8 mouse cellular contexts compared by ENCODE assay signal in genomic region chr3:104962141-104962611, GRCm38 (mm10). TPM values are rescaled to one million over a fixed set of nuclear protein-coding genes. Genes with fewer than 3 reads are reported as not detected.
DNase-seq lines count a peak whose midpoint lies in the region; ATAC-seq and TF ChIP-seq lines count a peak whose summit lies in the region.

No protein-coding gene starts in this region.

- H3K4me2 ChIP-seq in forebrain, postnatal 0 days (ENCODE audit: low read depth): peak overlapping the region; percentile 60
- peak overlapping the region; percentile 57 for H3K4me2 ChIP-seq in midbrain, postnatal 0 days (ENCODE audit: low read depth, low read length, poor library complexity, severe bottlenecking)

- peak overlapping the region; percentile 37; the same call in 1 of the 2 replicates for H3K9ac ChIP-seq in forebrain, postnatal 0 days
- H3K9ac ChIP-seq in midbrain, postnatal 0 days (replicated peaks; ENCODE audit: low read length, poor library complexity, severe bottlenecking): 0 out of 2 replicates have a peak overlapping the region, but pooled peaks have one; percentile 44

- peaks cover 15% of the 10 kb centered on the region for H3K27me3 ChIP-seq in thymus, adult 2 months (ENCODE audit: control insufficient read depth, insufficient read depth, low read length)
- peaks cover 42% of the 10 kb centered on the region for H3K27me3 ChIP-seq in forebrain, postnatal 0 days (ENCODE audit: insufficient read depth, low read length)
- H3K27me3 ChIP-seq in midbrain, postnatal 0 days (ENCODE audit: insufficient read depth, low read length): peaks cover 37% of the 10 kb centered on the region

- TF ChIP-seq CTCF in thymus, adult 2 months (IDR thresholded peaks at IDR 0.05; ENCODE audit: borderline replicate concordance, control insufficient read depth, extremely low read depth, insufficient read depth, low read length, poor library complexity): no peak
- TF ChIP-seq CTCF in forebrain, postnatal 0 days (IDR thresholded peaks at IDR 0.05; ENCODE audit: low read depth): no peak
- no peak for TF ChIP-seq CTCF in midbrain, postnatal 0 days (IDR thresholded peaks at IDR 0.05)

- 0 out of 2 replicates have a peak, but pooled peaks have one; percentile 1 for ATAC-seq in forebrain, postnatal 0 days
- peak; percentile 9; the same call in 1 of the 2 replicates for ATAC-seq in midbrain, postnatal 0 days (ENCODE audit: low FRiP score)

- H3K36me3 ChIP-seq in thymus, adult 2 months (ENCODE audit: control insufficient read depth, insufficient read depth, low read length): no peaks in the 10 kb centered on the region
- H3K36me3 ChIP-seq in forebrain, postnatal 0 days (ENCODE audit: insufficient read depth): no peaks in the 10 kb centered on the region
- no peaks in the 10 kb centered on the region for H3K36me3 ChIP-seq in midbrain, postnatal 0 days (ENCODE audit: insufficient read depth, low read length)

- 5% methylated on average over 31 of the region's 31 CpGs for WGBS in thymus, adult 2 months
- WGBS in forebrain, postnatal 0 days: 3% methylated on average over 31 of the region's 31 CpGs
- 1% methylated on average over 24 of the region's 31 CpGs for WGBS in midbrain, postnatal 0 days

- peaks cover 26% of the 10 kb centered on the region for H3K4me1 ChIP-seq in thymus, adult 2 months (replicated peaks; ENCODE audit: control insufficient read depth, insufficient read depth, low read length)
- H3K4me1 ChIP-seq in forebrain, postnatal 0 days (ENCODE audit: insufficient read depth): no peaks in the 10 kb centered on the region
- 0 out of 2 replicates have a peak, but pooled peaks cover 3% of the 10 kb centered on the region for H3K4me1 ChIP-seq in midbrain, postnatal 0 days (ENCODE audit: insufficient read depth, low read length)

- DNase-seq in thymus, adult 2 months: peak; percentile 8
- no peak for DNase-seq in thymus, postnatal 0 days (ENCODE audit: low spot score)
- no peak for DNase-seq in forebrain, postnatal 0 days
- peak; percentile 62 to 73 for DNase-seq in kidney, postnatal 4 days
- DNase-seq in midbrain, postnatal 0 days (ENCODE audit: low spot score): no peak
- no peak for DNase-seq in adipocyte (ENCODE audit: low spot score)
- no peak for DNase-seq in Muller cell, postnatal 12 days (ENCODE audit: inconsistent ontology term)
- no peak for DNase-seq in left cerebral cortex, postnatal 14 days (ENCODE audit: low spot score in 2 of 2)

- H3K27ac ChIP-seq in thymus, adult 2 months (ENCODE audit: control insufficient read depth, insufficient read depth, low read length): no peak overlapping the region
- no peak overlapping the region for H3K27ac ChIP-seq in forebrain, postnatal 0 days (ENCODE audit: low read depth, low read length)
- H3K27ac ChIP-seq in midbrain, postnatal 0 days (ENCODE audit: low read depth, low read length): no peak overlapping the region

- H3K9me3 ChIP-seq in forebrain, postnatal 0 days (ENCODE audit: low read length): no peaks in the 10 kb centered on the region
- no peaks in the 10 kb centered on the region for H3K9me3 ChIP-seq in midbrain, postnatal 0 days (ENCODE audit: low read length)

- H3K4me3 ChIP-seq in thymus, adult 2 months (ENCODE audit: control insufficient read depth, insufficient read depth, low read length): peak overlapping the region; percentile 39
- H3K4me3 ChIP-seq in forebrain, postnatal 0 days (ENCODE audit: low read depth, low read length): peak overlapping the region; percentile 50
- H3K4me3 ChIP-seq in midbrain, postnatal 0 days (ENCODE audit: low read depth, low read length): peak overlapping the region; percentile 51

- intact Hi-C loops in left cerebral cortex, postnatal 14 days (cut with DNase I): loop anchor here (10.0 kb wide), 1 partner anchor 247 kb away; no protein-coding TSS in a partner anchor

- TF ChIP-seq POLR2A in thymus, adult 2 months (IDR thresholded peaks at IDR 0.05; ENCODE audit: control insufficient read depth, extremely low read depth, insufficient read depth, low read length, poor library complexity): no peak

RNA-seq across cellular contexts. Expression of gene Wnt2b, which starts 0.5 kb away (rescaled TPM):
- polyA plus RNA-seq in thymus, adult 2 months (2012; rRNA removed): 0.89 and 1.2 TPM in 2 replicates
- polyA plus RNA-seq in thymus, postnatal 0 days (2015; fragmentation: Nextera tagmentation; extraction: Ambion mirVana): 0.13 and 0.24 TPM in 2 replicates
- 1.2 and 2.0 TPM in 2 replicates for total RNA-seq in forebrain, postnatal 0 days (2014; rRNA removed)
- polyA plus RNA-seq in forebrain, postnatal 0 days (2015; fragmentation: Nextera tagmentation; extraction: Ambion mirVana): 0.21 and 0.47 TPM in 2 replicates
- total RNA-seq in midbrain, postnatal 0 days (2014; rRNA removed): 2.2 and 3.2 TPM in 2 replicates
- polyA plus RNA-seq in midbrain, postnatal 0 days (2015; fragmentation: Nextera tagmentation; extraction: Ambion mirVana): 0.54 and 0.66 TPM in 2 replicates
- 1 to 10 TPM; 2.5 to 3.4 TPM for total RNA-seq in left cerebral cortex, postnatal 14 days (2021)

Comparison
In these comparisons a context has a peak if more than half of its experiments do, and no peak if none do; other contexts are left out.
1. DNase-seq: peak in thymus, adult 2 months (single experiment) and kidney, postnatal 4 days (2 of 2); none in thymus, postnatal 0 days (single experiment), forebrain, postnatal 0 days (single experiment), midbrain, postnatal 0 days (single experiment), adipocyte (single experiment), Muller cell, postnatal 12 days (single experiment) and left cerebral cortex, postnatal 14 days (0 of 2).
2. Peak in every context shown above with its lines, with median percentiles within 50 percentile points of each other: H3K4me3 ChIP-seq.